Mouse (Mus musculus) intestine, postnatal 0 days (tissue): ENCODE measurements around the gene Dapk3. TPM values are rescaled to one million over a fixed set of nuclear protein-coding genes. Genes with fewer than 3 reads are reported as not detected.

Source experiments
- ATAC-seq: fragments of 200-750 bp; cut with Nextera tagmentation; 2 replicates; pipeline ENCODE4 v1.8.0; 2017; ENCODE audit warnings: mild to moderate bottlenecking, moderate TSS enrichment, moderate library complexity
- H3K27ac ChIP-seq: fragments of 300-500 bp; sonication (generic); 2 replicates; pipeline ENCODE4 v1.5.1; 2014; ENCODE audit warnings: mild to moderate bottlenecking, low read depth, low read length, moderate library complexity
- H3K27me3 ChIP-seq: fragments of 300-500 bp; sonication (generic); replicated peaks from 2 replicates; pipeline ENCODE4 v1.6.1; 2014; ENCODE audit warnings: low read length, mixed read lengths; ENCODE audit not compliant: control insufficient read depth, insufficient read depth
- H3K36me3 ChIP-seq: fragments of 300-500 bp; sonication (generic); 2 replicates; pipeline ENCODE4 v1.6.1; 2014; ENCODE audit warnings: mild to moderate bottlenecking, moderate library complexity; ENCODE audit not compliant: control insufficient read depth, insufficient read depth
- H3K4me1 ChIP-seq: fragments of 300-500 bp; sonication (generic); replicated peaks from 2 replicates; pipeline ENCODE4 v1.6.1; 2014; ENCODE audit warnings: antibody characterized with exemption, low read length, mixed read lengths; ENCODE audit not compliant: control insufficient read depth, insufficient read depth
- H3K4me2 ChIP-seq: fragments of 300-500 bp; sonication (generic); replicated peaks from 2 replicates; pipeline ENCODE4 v1.6.1; 2014; ENCODE audit warnings: low read depth, mild to moderate bottlenecking, moderate library complexity
- H3K4me3 ChIP-seq: fragments of 300-500 bp; sonication (generic); 2 replicates; pipeline ENCODE4 v1.5.1; 2014; ENCODE audit warnings: low read depth, low read length
- H3K9ac ChIP-seq: fragments of 300-500 bp; sonication (generic); 2 replicates; pipeline ENCODE4 v1.6.1; 2014; ENCODE audit warnings: mild to moderate bottlenecking, low read depth, low read length
- H3K9me3 ChIP-seq: fragments of 300-500 bp; sonication (generic); 2 replicates; pipeline ENCODE4 v1.6.1; 2016; ENCODE audit warnings: mixed run types; ENCODE audit not compliant: control insufficient read depth
- CTCF ChIP-seq: sonication (generic); IDR thresholded peaks from 2 replicates; pipeline ENCODE4 v1.5.1; 2016; ENCODE audit warnings: low read depth, mild to moderate bottlenecking, control low read depth, antibody characterized with exemption, moderate library complexity
- WGBS: fragments of 180-500 bp; shearing (Covaris S2); extraction: QIAGEN DNeasy Blood & Tissue Kit; methylation state at CpG from one replicate; pipeline ENCODE4 v1.1.7; 2014; 5-methylcytosine and 5-hydroxymethylcytosine counted together
- polyA plus RNA-seq: library from polyadenylated mRNA; unstranded; fragments of >200 nt; fragmentation: Nextera tagmentation; extraction: Ambion mirVana; gene quantifications from 2 replicates; pipeline ENCODE4 v1.2.1, GENCODE M21; 2015

Dapk3 gene
- polyA plus RNA-seq, 1 experiment from 2014 or later = 53.4 TPM

GRCm38 (mm10) chr10:81137252-81138130, 45.3 kb upstream of the Dapk3 start:
- peaks cover 14% of the 10 kb centered on the region for H3K4me1 ChIP-seq
- H3K36me3 ChIP-seq = no peaks in the 10 kb centered on the region
- no peaks in the 10 kb centered on the region for H3K9me3 ChIP-seq
- H3K27ac ChIP-seq = peak overlapping the region; percentile 99
- no peak for TF ChIP-seq CTCF
- peak overlapping the region; percentile 97 for H3K9ac ChIP-seq
- H3K4me2 ChIP-seq = peak overlapping the region; percentile 83
- H3K4me3 ChIP-seq = peak overlapping the region; percentile 87
- WGBS = under 1% methylated on average over 59 of the region's 89 CpGs
- ATAC-seq = peak; percentile 81
- no peaks in the 10 kb centered on the region for H3K27me3 ChIP-seq

GRCm38 (mm10) chr10:81138131-81138782, 44.5 kb upstream of the Dapk3 start:
- no peak for ATAC-seq
- Histone ChIP-seq H3K4me2 (peak overlapping the region; percentile 83), H3K27ac (peak overlapping the region; percentile 91), H3K9me3 (no peaks in the 10 kb centered on the region), H3K36me3 (no peaks in the 10 kb centered on the region; the same call in 1 of the 2 replicates), H3K9ac (peak overlapping the region; percentile 87), H3K27me3 (no peaks in the 10 kb centered on the region), H3K4me1 (peaks cover 16% of the 10 kb centered on the region), H3K4me3 (peak overlapping the region; percentile 87)
- under 1% methylated on average over 17 of the region's 24 CpGs for WGBS
- peak; percentile 39 for TF ChIP-seq CTCF

GRCm38 (mm10) chr10:81138821-81139528, 43.8 kb upstream of the Dapk3 start:
- H3K9me3 ChIP-seq = no peaks in the 10 kb centered on the region
- H3K4me2 ChIP-seq = peak overlapping the region; percentile 83
- ATAC-seq = no peak
- 22% methylated on average over 11 of the region's 11 CpGs for WGBS
- H3K36me3 ChIP-seq = peaks cover 7% of the 10 kb centered on the region
- H3K4me1 ChIP-seq = peaks cover 16% of the 10 kb centered on the region
- H3K27me3 ChIP-seq = no peaks in the 10 kb centered on the region
- no peak for TF ChIP-seq CTCF
- peak overlapping the region; percentile 91 for H3K27ac ChIP-seq
- peak overlapping the region; percentile 87 for H3K4me3 ChIP-seq
- H3K9ac ChIP-seq = peak overlapping the region; percentile 87

GRCm38 (mm10) chr10:81139529-81139846, 43.3 kb upstream of the Dapk3 start:
- WGBS = 45% methylated on average over 4 of the region's 4 CpGs
- Histone ChIP-seq H3K27ac (peak overlapping the region; percentile 91), H3K4me1 (peaks cover 16% of the 10 kb centered on the region), H3K4me3 (peak overlapping the region; percentile 87), H3K9ac (peak overlapping the region; percentile 87), H3K9me3 (no peaks in the 10 kb centered on the region), H3K36me3 (peaks cover 12% of the 10 kb centered on the region), H3K27me3 (no peaks in the 10 kb centered on the region), H3K4me2 (peak overlapping the region; percentile 83)
- TF ChIP-seq CTCF = no peak
- no peak for ATAC-seq

GRCm38 (mm10) chr10:81140005-81140404, 42.8 kb upstream of the Dapk3 start:
- Histone ChIP-seq H3K36me3 (peaks cover 17% of the 10 kb centered on the region), H3K9me3 (no peaks in the 10 kb centered on the region), H3K27me3 (no peaks in the 10 kb centered on the region), H3K4me3 (peak overlapping the region; percentile 87), H3K9ac (peak overlapping the region; percentile 87), H3K4me2 (peak overlapping the region; percentile 83), H3K27ac (peak overlapping the region; percentile 91), H3K4me1 (peaks cover 16% of the 10 kb centered on the region)
- no peak for ATAC-seq
- no peak for TF ChIP-seq CTCF
- 19% methylated on average over 8 of the region's 8 CpGs for WGBS
